Mouse (Mus musculus): ENCODE measurements around the gene Wnt5b. TPM values are rescaled to one million over a fixed set of nuclear protein-coding genes. Genes with fewer than 3 reads are reported as not detected.

Wnt5b gene
- polyA plus RNA-seq, 2 experiments = 0.26 to 0.50 TPM

DNA sequence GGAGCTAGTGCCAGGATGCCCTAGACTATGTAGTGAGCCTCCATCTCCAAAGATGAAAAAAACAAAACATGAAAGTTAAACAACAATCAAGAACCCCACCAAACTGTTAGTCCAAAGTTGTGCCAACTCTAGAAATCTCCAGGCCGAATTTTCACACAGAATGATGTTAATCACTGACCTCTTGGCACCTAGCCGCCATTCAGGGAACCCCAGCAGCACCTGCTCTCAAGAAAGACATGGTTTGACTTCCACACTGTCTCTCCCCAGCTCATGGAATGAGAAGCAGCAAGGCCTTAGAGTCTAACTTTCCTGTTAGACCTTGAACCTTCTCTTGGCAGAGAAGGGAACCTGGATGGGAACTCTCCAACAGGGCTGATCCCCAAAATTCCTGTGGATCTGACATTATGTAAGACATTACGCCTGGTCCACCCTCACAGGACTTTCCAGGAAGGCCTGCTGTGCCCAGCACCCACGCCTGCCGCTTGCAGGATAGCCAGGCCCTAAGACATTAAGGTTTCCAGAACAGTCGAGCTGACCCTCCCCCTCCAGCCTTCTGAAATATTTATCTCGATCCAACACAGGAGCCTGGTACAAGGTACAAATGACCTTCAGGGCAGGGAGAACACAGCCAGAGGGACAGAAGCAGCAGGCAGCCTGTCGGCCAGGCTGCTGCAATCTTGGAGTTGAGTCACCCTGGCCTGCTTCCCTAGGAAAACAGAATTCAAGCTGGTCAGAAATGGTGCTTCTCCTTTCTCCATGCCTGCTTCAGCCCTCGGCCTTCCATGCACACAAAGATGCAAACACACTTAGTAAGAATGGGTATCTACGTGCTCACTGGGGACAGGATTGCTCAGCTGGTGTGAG, 77.0 kb downstream of the Wnt5b start:
- Histone ChIP-seq H3K36me3 (replicated peaks; ENCODE audit: control insufficient read depth, insufficient read depth, low read depth) (no peaks in the 10 kb centered on the region), H3K9me3 (ENCODE audit: control insufficient read depth, low read length) (no peaks in the 10 kb centered on the region), H3K4me1 (replicated peaks; ENCODE audit: control insufficient read depth in 2 of 2, insufficient read depth in 2 of 2, low read length in 1 of 2) (no peaks in the 10 kb centered on the region; a peak in 1 of 4 replicates), H3K9ac (replicated peaks) (no peak overlapping the region), H3K27ac (no peak overlapping the region), H3K27me3 (ENCODE audit: control insufficient read depth, insufficient read depth, low read length) (no peaks in the 10 kb centered on the region), H3K4me2 (ENCODE audit: low read depth) (no peak overlapping the region), H3K4me3 (ENCODE audit: insufficient read depth in 1 of 2, low read depth in 2 of 2, low read length in 2 of 2) (no peak overlapping the region)
- TF ChIP-seq EP300 (IDR thresholded peaks at IDR 0.05; ENCODE audit: low read depth) (no peak), CTCF (IDR thresholded peaks at IDR 0.05; ENCODE audit: low read depth) (no peak)
- WGBS (ENCODE audit: insufficient replicate concordance) = 45% methylated on average over 10 of the region's 10 CpGs
- ATAC-seq (ENCODE audit: insufficient read depth) = no peak
- DNase-seq (ENCODE audit: low read depth in 3 of 3, low spot score in 3 of 3) = no peak

DNA sequence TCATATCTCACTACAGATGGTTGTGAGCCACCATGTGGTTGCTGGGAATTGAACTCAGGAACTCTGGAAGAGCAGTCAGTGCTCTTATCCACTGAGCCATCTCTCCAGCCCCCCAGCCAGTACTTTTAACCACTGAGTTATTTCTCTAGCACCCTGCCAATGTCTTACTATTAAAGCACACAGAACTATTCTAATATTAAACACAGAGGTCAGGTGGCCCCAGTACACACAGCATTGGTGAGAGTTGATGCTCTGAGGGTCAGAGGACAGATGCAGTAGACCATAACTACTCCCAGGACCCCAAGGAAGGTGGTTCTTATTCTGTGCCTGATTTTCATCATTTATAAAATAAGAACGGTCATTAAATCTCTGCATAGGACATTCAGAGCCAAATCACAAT, 78.0 kb downstream of the Wnt5b start:
- H3K36me3 ChIP-seq (replicated peaks; ENCODE audit: control insufficient read depth, insufficient read depth, low read depth) = no peaks in the 10 kb centered on the region
- no peaks in the 10 kb centered on the region for H3K9me3 ChIP-seq (ENCODE audit: control insufficient read depth, low read length)
- no peak overlapping the region for H3K27ac ChIP-seq
- DNase-seq (ENCODE audit: low read depth in 3 of 3, low spot score in 3 of 3) (no peak), ATAC-seq (ENCODE audit: insufficient read depth) (no peak)
- WGBS (ENCODE audit: insufficient replicate concordance) = 76% methylated on average over 1 of the region's 1 CpGs
- H3K4me2 ChIP-seq (ENCODE audit: low read depth) = no peak overlapping the region
- no peak overlapping the region for H3K9ac ChIP-seq (replicated peaks)
- H3K4me3 ChIP-seq (ENCODE audit: insufficient read depth in 1 of 2, low read depth in 2 of 2, low read length in 2 of 2) = no peak overlapping the region
- TF ChIP-seq CTCF (IDR thresholded peaks at IDR 0.05; ENCODE audit: low read depth) = no peak
- TF ChIP-seq EP300 (IDR thresholded peaks at IDR 0.05; ENCODE audit: low read depth) = no peak
- no peaks in the 10 kb centered on the region; a peak in 1 of 4 replicates for H3K4me1 ChIP-seq (replicated peaks; ENCODE audit: control insufficient read depth in 2 of 2, insufficient read depth in 2 of 2, low read length in 1 of 2)
- no peaks in the 10 kb centered on the region for H3K27me3 ChIP-seq (ENCODE audit: control insufficient read depth, insufficient read depth, low read length)

DNA sequence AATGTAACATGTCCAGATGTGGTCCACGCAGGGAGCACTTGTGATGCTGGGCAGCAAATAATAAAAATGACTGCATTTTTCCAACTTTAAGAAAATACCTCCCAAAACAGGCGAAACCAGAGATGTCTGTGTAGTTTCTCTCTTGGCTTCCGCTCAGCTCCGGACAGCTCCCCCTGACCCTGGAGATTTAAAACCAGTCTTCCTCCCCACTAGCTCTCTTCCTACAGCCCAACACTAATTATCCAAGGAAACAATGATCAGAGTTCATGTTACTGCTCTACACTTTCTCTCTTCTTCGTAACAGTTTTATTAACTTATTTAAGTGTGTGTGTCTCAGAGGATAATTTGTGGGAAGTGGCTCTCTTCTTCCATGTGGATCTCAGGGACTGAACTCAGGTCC, 83.8 kb downstream of the Wnt5b start:
- Histone ChIP-seq H3K9ac (replicated peaks) (no peak overlapping the region), H3K27ac (no peak overlapping the region), H3K27me3 (ENCODE audit: control insufficient read depth, insufficient read depth, low read length) (no peaks in the 10 kb centered on the region; the same call in 1 of the 2 replicates), H3K4me2 (ENCODE audit: low read depth) (no peak overlapping the region), H3K4me3 (ENCODE audit: insufficient read depth in 1 of 2, low read depth in 2 of 2, low read length in 2 of 2) (no peak overlapping the region), H3K4me1 (replicated peaks; ENCODE audit: control insufficient read depth in 2 of 2, insufficient read depth in 2 of 2, low read length in 1 of 2) (no peaks in the 10 kb centered on the region; a peak in 1 of 4 replicates), H3K9me3 (ENCODE audit: control insufficient read depth, low read length) (no peaks in the 10 kb centered on the region), H3K36me3 (replicated peaks; ENCODE audit: control insufficient read depth, insufficient read depth, low read depth) (no peaks in the 10 kb centered on the region)
- no peak for ATAC-seq (ENCODE audit: insufficient read depth)
- DNase-seq (ENCODE audit: low read depth in 3 of 3, low spot score in 3 of 3) = no peak
- 65% methylated on average over 5 of the region's 5 CpGs for WGBS (ENCODE audit: insufficient replicate concordance)
- TF ChIP-seq CTCF (IDR thresholded peaks at IDR 0.05; ENCODE audit: low read depth) = no peak
- TF ChIP-seq EP300 (IDR thresholded peaks at IDR 0.05; ENCODE audit: low read depth) = no peak

- Histone ChIP-seq H3K4me2 (ENCODE audit: low read depth) (no peak overlapping the region), H3K4me3 (ENCODE audit: insufficient read depth in 1 of 2, low read depth in 2 of 2, low read length in 2 of 2) (no peak overlapping the region), H3K9me3 (ENCODE audit: control insufficient read depth, low read length) (no peaks in the 10 kb centered on the region), H3K27ac (no peak overlapping the region), H3K36me3 (replicated peaks; ENCODE audit: control insufficient read depth, insufficient read depth, low read depth) (no peaks in the 10 kb centered on the region), H3K4me1 (replicated peaks; ENCODE audit: control insufficient read depth in 2 of 2, insufficient read depth in 2 of 2, low read length in 1 of 2) (no peaks in the 10 kb centered on the region; a peak in 1 of 4 replicates), H3K27me3 (ENCODE audit: control insufficient read depth, insufficient read depth, low read length) (no peaks in the 10 kb centered on the region; the same call in 1 of the 2 replicates), H3K9ac (replicated peaks) (no peak overlapping the region)
- no peak for DNase-seq (ENCODE audit: low read depth in 3 of 3, low spot score in 3 of 3)
- no peak for ATAC-seq (ENCODE audit: insufficient read depth)
- TF ChIP-seq CTCF (IDR thresholded peaks at IDR 0.05; ENCODE audit: low read depth) (no peak), EP300 (IDR thresholded peaks at IDR 0.05; ENCODE audit: low read depth) (no peak)
- 49% methylated on average over 4 of the region's 4 CpGs for WGBS (ENCODE audit: insufficient replicate concordance)
These were observed 85.1 kb downstream of the Wnt5b start for GRCm38 (mm10) chr6:119459041-119459440.

- Histone ChIP-seq H3K9me3 (ENCODE audit: control insufficient read depth, low read length) (no peaks in the 10 kb centered on the region), H3K4me2 (ENCODE audit: low read depth) (no peak overlapping the region), H3K9ac (replicated peaks) (no peak overlapping the region), H3K27me3 (ENCODE audit: control insufficient read depth, insufficient read depth, low read length) (no peaks in the 10 kb centered on the region; the same call in 1 of the 2 replicates), H3K4me3 (ENCODE audit: insufficient read depth in 1 of 2, low read depth in 2 of 2, low read length in 2 of 2) (no peak overlapping the region), H3K36me3 (replicated peaks; ENCODE audit: control insufficient read depth, insufficient read depth, low read depth) (no peaks in the 10 kb centered on the region), H3K4me1 (replicated peaks; ENCODE audit: control insufficient read depth in 2 of 2, insufficient read depth in 2 of 2, low read length in 1 of 2) (no peaks in the 10 kb centered on the region; a peak in 1 of 4 replicates), H3K27ac (no peak overlapping the region)
- no peak for DNase-seq (ENCODE audit: low read depth in 3 of 3, low spot score in 3 of 3)
- 50% methylated on average over 8 of the region's 8 CpGs for WGBS (ENCODE audit: insufficient replicate concordance)
- ATAC-seq (ENCODE audit: insufficient read depth) = no peak
- TF ChIP-seq EP300 (IDR thresholded peaks at IDR 0.05; ENCODE audit: low read depth) (no peak), CTCF (IDR thresholded peaks at IDR 0.05; ENCODE audit: low read depth) (no peak)
These were observed 86.0 kb downstream of the Wnt5b start for GRCm38 (mm10) chr6:119458166-119458565.

Data from liver, embryonic 14.5 days (tissue).